Mouse (Mus musculus): ENCODE measurements at regions not wholly inside any gene's neighbourhood (a gene's known extent, or its start where the extent isn't known, plus 50 kb on each side); places are given as distances from the start of the nearest gene placed in this dataset.

DNA sequence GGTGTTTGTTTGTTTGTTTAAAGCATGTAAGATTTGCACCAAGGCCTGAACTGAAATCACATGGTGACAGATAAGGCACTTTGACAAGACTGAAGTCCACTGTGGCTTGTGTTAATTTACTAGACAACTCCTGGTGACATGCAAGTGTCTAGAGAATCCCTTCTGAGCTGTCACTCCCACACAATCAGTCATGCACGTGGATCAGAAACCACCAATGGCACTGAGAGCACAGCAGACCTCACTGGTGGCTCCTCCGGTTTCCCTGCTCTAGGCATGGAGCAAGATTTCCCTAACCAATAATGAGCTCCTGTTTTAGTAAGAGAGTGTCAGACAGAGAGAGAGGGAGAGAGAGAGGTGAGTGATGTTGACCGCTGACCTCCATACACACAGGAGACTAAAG, 63.1 kb upstream of the Tle3 start:
- Histone ChIP-seq H3K27ac (ENCODE audit: insufficient read depth, low read depth) (no peak overlapping the region), H3K79me2 (replicated peaks; ENCODE audit: control insufficient read depth, extremely low read depth, insufficient read depth, poor library complexity, severe bottlenecking) (no peaks in the 10 kb centered on the region), H3K9ac (ENCODE audit: insufficient read depth, low read depth) (no peak overlapping the region), H3K27me3 (replicated peaks) (peaks cover 3% of the 10 kb centered on the region), H3K4me1 (ENCODE audit: control insufficient read depth in 1 of 2, insufficient read depth in 2 of 2) (peaks cover 0 to 19% of the 10 kb centered on the region in 2 experiments; a peak in 2 of 4 replicates), H3K4me2 (ENCODE audit: insufficient read depth, low read depth, poor library complexity, severe bottlenecking) (no peak overlapping the region), H3K9me3 (replicated peaks; ENCODE audit: low read length) (peaks cover 3% of the 10 kb centered on the region), H3K4me3 (replicated peaks in 1 of 3; ENCODE audit: low read depth in 2 of 3, low read length in 2 of 3, poor library complexity in 1 of 3) (no peak overlapping the region), H3K36me3 (replicated peaks in 1 of 2; ENCODE audit: control insufficient read depth in 1 of 2, insufficient read depth in 1 of 2, low read length in 1 of 2) (no peaks in the 10 kb centered on the region)
- in situ Hi-C loops (cut with MboI; ENCODE audit: low pct_ligation_motif_present, low pct_unique_long_range_greater_than_20kb, low sequenced_read_pairs) = no loop called here
- DNase-seq (ENCODE audit: extremely low read depth) = no peak
- dilution Hi-C loops (cut with MboI; ENCODE audit: extremely low pct_ligation_motif_present, extremely low pct_unique_long_range_greater_than_20kb, low sequenced_read_pairs) = no loop called here
- TF ChIP-seq RCOR1 (conservative IDR thresholded peaks at IDR 0.05; ENCODE audit: low read depth, low read length) = no peak
- TF ChIP-seq MXI1 (IDR thresholded peaks at IDR 0.05; ENCODE audit: low read depth, low read length) = no peak
- TF ChIP-seq JUN (IDR thresholded peaks at IDR 0.05; ENCODE audit: insufficient read depth, low read depth, low read length) = no peak
- TF ChIP-seq IRF4 (IDR thresholded peaks at IDR 0.05; ENCODE audit: low read depth, low read length) = no peak

DNA sequence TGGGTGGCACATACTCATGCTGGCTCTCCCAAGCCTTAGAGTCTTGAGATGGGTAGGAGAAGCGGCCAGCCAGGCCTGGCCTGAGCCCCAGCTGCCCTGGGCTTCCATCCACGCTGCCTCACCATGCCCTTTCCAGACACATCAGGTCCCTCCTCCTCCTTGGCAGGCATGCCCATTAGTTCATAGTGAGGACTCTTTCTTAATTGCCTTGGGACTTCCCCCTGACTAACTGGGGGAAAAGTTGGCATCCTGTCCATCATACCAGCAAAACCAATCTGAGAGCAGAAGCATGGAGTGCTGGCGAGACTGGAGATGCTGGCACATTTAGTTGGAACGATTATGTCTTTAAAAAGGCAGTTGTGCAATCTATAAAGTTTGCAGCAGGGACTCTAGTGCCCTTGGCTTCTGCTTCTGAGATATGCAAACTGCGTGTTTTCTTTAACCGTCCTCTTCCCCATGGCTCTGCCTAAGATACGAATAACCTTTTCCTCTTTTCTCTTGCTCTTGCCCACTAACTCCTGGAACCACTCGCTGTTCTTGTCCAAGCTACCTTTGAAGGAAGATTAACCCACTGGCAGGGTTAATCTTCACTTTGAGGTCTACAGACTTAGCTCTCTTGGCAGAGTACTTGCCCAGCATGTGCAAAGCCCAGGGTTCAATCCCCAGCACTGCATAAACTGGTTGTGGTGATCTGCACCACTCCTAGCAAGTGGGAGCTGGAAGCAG, 62.2 kb upstream of the Tle3 start:
- peaks cover 0 to 25% of the 10 kb centered on the region in 2 experiments; a peak in 2 of 4 replicates for H3K4me1 ChIP-seq (ENCODE audit: control insufficient read depth in 1 of 2, insufficient read depth in 2 of 2)
- no peak overlapping the region for H3K4me2 ChIP-seq (ENCODE audit: insufficient read depth, low read depth, poor library complexity, severe bottlenecking)
- peaks cover 3% of the 10 kb centered on the region for H3K27me3 ChIP-seq (replicated peaks)
- in situ Hi-C loops (cut with MboI; ENCODE audit: low pct_ligation_motif_present, low pct_unique_long_range_greater_than_20kb, low sequenced_read_pairs) = no loop called here
- peaks cover 3% of the 10 kb centered on the region for H3K9me3 ChIP-seq (replicated peaks; ENCODE audit: low read length)
- no peak overlapping the region for H3K4me3 ChIP-seq (replicated peaks in 1 of 3; ENCODE audit: low read depth in 2 of 3, low read length in 2 of 3, poor library complexity in 1 of 3)
- H3K27ac ChIP-seq (ENCODE audit: insufficient read depth, low read depth) = no peak overlapping the region
- H3K79me2 ChIP-seq (replicated peaks; ENCODE audit: control insufficient read depth, extremely low read depth, insufficient read depth, poor library complexity, severe bottlenecking) = no peaks in the 10 kb centered on the region
- no peak for DNase-seq (ENCODE audit: extremely low read depth)
- dilution Hi-C loops (cut with MboI; ENCODE audit: extremely low pct_ligation_motif_present, extremely low pct_unique_long_range_greater_than_20kb, low sequenced_read_pairs) = no loop called here
- no peak overlapping the region for H3K9ac ChIP-seq (ENCODE audit: insufficient read depth, low read depth)
- no peak for TF ChIP-seq POLR2AphosphoS2 (IDR thresholded peaks at IDR 0.05; ENCODE audit: low read depth, low read length)
- TF ChIP-seq TCF12 (IDR thresholded peaks at IDR 0.05; ENCODE audit: low read depth, low read length) = no peak
- TF ChIP-seq ZC3H11A (IDR thresholded peaks at IDR 0.05; ENCODE audit: low read depth, low read length) = no peak
- no peak for TF ChIP-seq MXI1 (IDR thresholded peaks at IDR 0.05; ENCODE audit: low read depth, low read length)
- no peak for TF ChIP-seq JUN (IDR thresholded peaks at IDR 0.05; ENCODE audit: insufficient read depth, low read depth, low read length)
- no peak for TF ChIP-seq CHD1 (IDR thresholded peaks at IDR 0.05; ENCODE audit: low read depth, low read length)
- TF ChIP-seq NELFE (IDR thresholded peaks at IDR 0.05; ENCODE audit: low read depth, low read length) = no peak
- no peak for TF ChIP-seq USF2 (conservative IDR thresholded peaks at IDR 0.05; ENCODE audit: low read depth, low read length)
- no peak for TF ChIP-seq ZKSCAN1 (IDR thresholded peaks at IDR 0.05; ENCODE audit: borderline replicate concordance, low read depth, low read length)
- no peak for TF ChIP-seq SIN3A (IDR thresholded peaks at IDR 0.05; ENCODE audit: low read length)
- no peak for TF ChIP-seq ZMIZ1 (IDR thresholded peaks at IDR 0.05; ENCODE audit: low read depth, low read length)
- no peak for TF ChIP-seq KAT2A (IDR thresholded peaks at IDR 0.05; ENCODE audit: insufficient replicate concordance, low read length)
- TF ChIP-seq E2F4 (IDR thresholded peaks at IDR 0.05; ENCODE audit: insufficient replicate concordance, low read depth, low read length) = no peak
- TF ChIP-seq NRF1 (IDR thresholded peaks at IDR 0.05; ENCODE audit: low read depth, low read length) = no peak
- TF ChIP-seq BHLHE40 (IDR thresholded peaks at IDR 0.05; ENCODE audit: low read depth, low read length) = no peak
- TF ChIP-seq GABPA (IDR thresholded peaks at IDR 0.05; ENCODE audit: insufficient replicate concordance, low read depth, low read length) = no peak
- no peak for TF ChIP-seq CTCF (conservative IDR thresholded peaks at IDR 0.05 in 1 of 2, IDR thresholded peaks at IDR 0.05 in 1 of 2; ENCODE audit: low read depth in 2 of 2, low read length in 2 of 2)
- no peak for TF ChIP-seq ELF1 (IDR thresholded peaks at IDR 0.05; ENCODE audit: low read depth, low read length)
- no peaks in the 10 kb centered on the region for H3K36me3 ChIP-seq (replicated peaks in 1 of 2; ENCODE audit: control insufficient read depth in 1 of 2, insufficient read depth in 1 of 2, low read length in 1 of 2)
